Mouse (Mus musculus): ENCODE data around the gene Utrn. TPM values are rescaled to one million over a fixed set of nuclear protein-coding genes. Genes with fewer than 3 reads are reported as not detected.

Gene Utrn
- polyA plus RNA-seq, 1 experiment, result 104 TPM

- Histone ChIP-seq H3K27ac (ENCODE audit: insufficient read depth, low read length) (no peak overlapping the region), H3K4me3 (ENCODE audit: insufficient read depth, low read length) (no peak overlapping the region), H3K4me1 (ENCODE audit: control insufficient read depth, insufficient read depth, low read length) (peaks cover 10% of the 10 kb centered on the region)
- TF ChIP-seq CTCF (IDR thresholded peaks at IDR 0.05; ENCODE audit: borderline replicate concordance, insufficient read depth, low read length) (no peak), POLR2A (IDR thresholded peaks at IDR 0.05; ENCODE audit: low read depth, low read length) (no peak)
Observed at GRCm38 (mm10) chr10:12758702-12758988, 110.5 kb downstream of the Utrn start.

DNA sequence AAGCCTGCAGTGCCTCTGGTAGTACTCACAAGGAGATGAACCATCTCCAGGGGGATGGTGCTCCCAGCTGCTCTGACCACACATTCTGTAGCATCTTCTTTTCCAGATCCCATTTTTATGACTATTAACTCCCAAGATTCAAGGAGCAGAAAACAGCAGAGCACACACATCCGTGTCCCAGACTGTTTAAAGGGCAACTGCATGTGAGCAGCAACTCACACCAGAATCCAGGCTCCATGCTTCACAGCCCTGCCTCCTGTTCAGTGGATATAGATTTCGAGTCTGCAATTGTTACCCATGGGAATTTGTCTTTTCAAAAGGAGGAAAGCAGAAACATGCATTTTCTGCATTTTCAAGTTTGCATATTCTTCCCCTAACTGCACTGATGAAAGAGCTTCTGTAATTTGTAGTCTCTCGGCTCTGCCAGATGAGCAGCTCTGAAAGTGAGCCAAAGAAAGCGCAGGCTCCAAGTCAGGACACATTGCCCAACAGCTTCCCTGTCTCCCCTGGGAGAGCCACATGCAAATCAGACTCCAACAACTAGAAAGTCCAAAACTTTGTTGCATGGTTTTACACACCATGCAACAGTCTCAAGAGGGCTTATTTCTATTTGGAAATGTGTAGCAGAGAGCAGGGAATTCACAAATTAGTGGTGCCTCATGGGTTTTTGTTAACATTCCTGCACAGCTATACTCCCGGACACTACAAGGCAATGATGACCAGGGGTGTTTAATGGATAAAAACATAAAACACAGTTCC, 111.0 kb downstream of the Utrn start:
- Histone ChIP-seq H3K4me3 (ENCODE audit: insufficient read depth, low read length) (no peak overlapping the region), H3K4me1 (ENCODE audit: control insufficient read depth, insufficient read depth, low read length) (peaks cover 10% of the 10 kb centered on the region), H3K27ac (ENCODE audit: insufficient read depth, low read length) (peak overlapping the region; percentile 8; the same call in 1 of the 2 replicates)
- TF ChIP-seq CTCF (IDR thresholded peaks at IDR 0.05; ENCODE audit: borderline replicate concordance, insufficient read depth, low read length) (no peak), POLR2A (IDR thresholded peaks at IDR 0.05; ENCODE audit: low read depth, low read length) (no peak)

DNA sequence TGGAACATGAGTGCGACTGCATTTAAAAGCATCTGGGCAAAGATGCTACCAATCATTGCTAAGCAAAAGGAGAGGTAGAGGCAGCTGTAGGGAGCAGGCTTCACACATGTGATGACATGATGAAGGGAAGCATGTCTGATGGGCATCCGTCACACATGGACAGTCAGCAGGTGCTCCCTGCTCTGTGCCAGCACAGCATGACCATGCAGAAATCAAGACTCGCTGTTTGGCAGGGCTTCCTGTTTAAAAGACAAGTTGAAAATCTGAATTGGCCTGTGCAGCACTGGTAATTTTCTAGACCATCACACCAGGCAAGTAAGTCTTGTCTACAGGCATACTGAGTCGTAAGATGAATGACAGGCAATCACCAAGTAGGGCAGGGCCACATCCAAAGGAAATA, 112.5 kb downstream of the Utrn start:
- TF ChIP-seq CTCF (IDR thresholded peaks at IDR 0.05; ENCODE audit: borderline replicate concordance, insufficient read depth, low read length), result no peak
- TF ChIP-seq POLR2A (IDR thresholded peaks at IDR 0.05; ENCODE audit: low read depth, low read length), result no peak
- H3K4me1 ChIP-seq (ENCODE audit: control insufficient read depth, insufficient read depth, low read length), result peaks cover 10% of the 10 kb centered on the region
- no peak overlapping the region for H3K4me3 ChIP-seq (ENCODE audit: insufficient read depth, low read length)
- H3K27ac ChIP-seq (ENCODE audit: insufficient read depth, low read length), result no peak overlapping the region

- Histone ChIP-seq H3K27ac (ENCODE audit: insufficient read depth, low read length) (no peak overlapping the region), H3K4me3 (ENCODE audit: insufficient read depth, low read length) (no peak overlapping the region), H3K4me1 (ENCODE audit: control insufficient read depth, insufficient read depth, low read length) (peaks cover 10% of the 10 kb centered on the region)
- no peak for TF ChIP-seq POLR2A (IDR thresholded peaks at IDR 0.05; ENCODE audit: low read depth, low read length)
- TF ChIP-seq CTCF (IDR thresholded peaks at IDR 0.05; ENCODE audit: borderline replicate concordance, insufficient read depth, low read length), result no peak
Observed at GRCm38 (mm10) chr10:12754911-12755310, 114.3 kb downstream of the Utrn start.

DNA sequence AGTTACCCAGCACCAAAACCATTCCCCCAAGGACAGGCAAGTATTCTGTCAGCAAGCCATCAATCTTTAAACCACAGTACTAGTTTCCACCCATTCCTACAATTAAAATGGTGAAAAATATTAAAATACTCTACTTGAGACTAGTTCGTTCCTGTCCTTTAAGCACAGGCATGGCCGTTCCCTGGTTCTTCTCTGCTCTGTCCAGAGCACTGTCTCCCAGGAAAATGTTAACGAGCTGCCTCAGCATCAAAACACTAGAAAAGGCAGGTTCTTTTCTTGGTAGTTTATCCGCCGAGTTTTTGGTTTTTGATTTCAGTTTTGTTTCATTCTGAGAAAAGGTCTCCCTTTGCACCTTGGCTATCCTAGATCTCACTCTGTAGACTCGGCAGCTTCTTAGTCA, 115.0 kb downstream of the Utrn start:
- no peak overlapping the region for H3K4me3 ChIP-seq (ENCODE audit: insufficient read depth, low read length)
- peaks cover 10% of the 10 kb centered on the region for H3K4me1 ChIP-seq (ENCODE audit: control insufficient read depth, insufficient read depth, low read length)
- H3K27ac ChIP-seq (ENCODE audit: insufficient read depth, low read length), result no peak overlapping the region
- TF ChIP-seq POLR2A (IDR thresholded peaks at IDR 0.05; ENCODE audit: low read depth, low read length) (no peak), CTCF (IDR thresholded peaks at IDR 0.05; ENCODE audit: borderline replicate concordance, insufficient read depth, low read length) (no peak)

- H3K4me1 ChIP-seq (ENCODE audit: control insufficient read depth, insufficient read depth, low read length), result peaks cover 8% of the 10 kb centered on the region
- H3K4me3 ChIP-seq (ENCODE audit: insufficient read depth, low read length), result no peak overlapping the region
- TF ChIP-seq POLR2A (IDR thresholded peaks at IDR 0.05; ENCODE audit: low read depth, low read length) (no peak), CTCF (IDR thresholded peaks at IDR 0.05; ENCODE audit: borderline replicate concordance, insufficient read depth, low read length) (no peak)
- no peak overlapping the region for H3K27ac ChIP-seq (ENCODE audit: insufficient read depth, low read length)
Observed at GRCm38 (mm10) chr10:12743717-12744116, 125.4 kb downstream of the Utrn start.

DNA sequence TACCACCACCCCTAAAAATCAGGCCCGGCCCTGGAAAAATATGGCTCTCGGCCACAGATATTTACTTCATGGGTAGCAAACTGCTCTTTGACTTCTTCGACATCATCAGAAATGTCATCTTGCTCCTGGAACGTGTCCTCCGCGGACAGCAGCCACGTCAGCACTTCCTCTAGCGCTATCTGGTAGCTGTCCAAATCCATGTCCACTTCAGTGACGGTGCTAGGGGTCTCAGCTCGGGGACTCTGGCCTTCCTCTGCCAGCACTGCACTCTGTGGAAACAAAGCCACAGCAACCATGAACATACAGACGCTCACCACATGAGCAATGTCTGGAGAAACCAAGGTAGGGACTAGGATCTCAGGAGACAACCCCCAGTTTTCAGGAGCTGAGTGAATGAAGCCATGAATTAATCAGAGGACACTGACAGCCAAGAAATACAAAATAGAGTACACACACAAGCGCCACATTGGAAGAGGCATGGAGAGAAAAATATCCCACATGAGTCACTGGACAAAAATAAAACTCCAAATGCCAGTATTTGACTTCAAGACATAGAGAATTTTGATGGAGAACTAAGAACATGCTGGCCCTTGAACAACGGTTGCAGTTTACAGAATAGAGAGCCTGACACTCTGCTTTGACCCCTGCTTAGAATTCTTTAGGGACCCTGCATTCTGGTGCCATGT, 129.7 kb downstream of the Utrn start:
- TF ChIP-seq CTCF (IDR thresholded peaks at IDR 0.05; ENCODE audit: borderline replicate concordance, insufficient read depth, low read length) (no peak), POLR2A (IDR thresholded peaks at IDR 0.05; ENCODE audit: low read depth, low read length) (no peak)
- peaks cover 8% of the 10 kb centered on the region for H3K4me1 ChIP-seq (ENCODE audit: control insufficient read depth, insufficient read depth, low read length)
- peak overlapping the region; percentile 77 for H3K27ac ChIP-seq (ENCODE audit: insufficient read depth, low read length)
- H3K4me3 ChIP-seq (ENCODE audit: insufficient read depth, low read length), result no peak overlapping the region

DNA sequence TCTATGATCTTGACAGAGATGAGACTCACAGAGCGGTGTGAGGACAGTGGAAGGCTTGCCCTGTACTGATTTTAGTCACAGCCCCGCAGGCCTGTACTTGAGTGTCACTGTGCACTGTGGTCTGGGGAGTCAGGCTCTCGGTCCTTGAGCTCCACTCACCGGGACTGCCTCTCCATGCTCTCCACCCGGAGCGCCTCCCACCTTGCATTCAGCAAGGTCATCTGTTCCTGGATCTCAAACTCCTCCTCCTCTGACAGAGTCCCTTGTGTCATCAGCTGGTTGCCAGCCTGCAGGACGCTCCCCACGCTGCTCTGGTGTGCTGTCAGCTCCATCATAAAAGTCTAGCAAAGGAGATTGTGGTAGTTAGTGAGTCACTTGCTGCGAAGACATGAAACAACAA, 131.2 kb downstream of the Utrn start:
- Histone ChIP-seq H3K27ac (ENCODE audit: insufficient read depth, low read length) (no peak overlapping the region), H3K4me1 (ENCODE audit: control insufficient read depth, insufficient read depth, low read length) (peaks cover 8% of the 10 kb centered on the region), H3K4me3 (ENCODE audit: insufficient read depth, low read length) (no peak overlapping the region)
- TF ChIP-seq POLR2A (IDR thresholded peaks at IDR 0.05; ENCODE audit: low read depth, low read length), result no peak
- TF ChIP-seq CTCF (IDR thresholded peaks at IDR 0.05; ENCODE audit: borderline replicate concordance, insufficient read depth, low read length), result no peak

GRCm38 (mm10) chr10:12736861-12737835, 132.0 kb downstream of the Utrn start:
- H3K4me1 ChIP-seq (ENCODE audit: control insufficient read depth, insufficient read depth, low read length), result peaks cover 8% of the 10 kb centered on the region
- no peak overlapping the region for H3K4me3 ChIP-seq (ENCODE audit: insufficient read depth, low read length)
- H3K27ac ChIP-seq (ENCODE audit: insufficient read depth, low read length), result no peak overlapping the region
- no peak for TF ChIP-seq POLR2A (IDR thresholded peaks at IDR 0.05; ENCODE audit: low read depth, low read length)
- no peak for TF ChIP-seq CTCF (IDR thresholded peaks at IDR 0.05; ENCODE audit: borderline replicate concordance, insufficient read depth, low read length)
